Mouse (Mus musculus) E14TG2a.4 (cell line): Measurements from ENCODE around the gene Atp2b2.

Source experiments
- H3K27me3 ChIP-seq: 2 replicates; pipeline ENCODE4 v1.6.1; 2014; ENCODE audit warnings: low read length, control low read depth; ENCODE audit not compliant: insufficient read depth
- H3K36me3 ChIP-seq: 2 replicates; pipeline ENCODE4 v1.6.1; 2014; ENCODE audit warnings: low read length, control low read depth; ENCODE audit not compliant: insufficient read depth
- H3K4me1 ChIP-seq: replicated peaks from 2 replicates; pipeline ENCODE4 v1.6.1; 2014; ENCODE audit warnings: low read depth, low read length, control low read depth
- H3K4me3 ChIP-seq: replicated peaks from 2 replicates; pipeline ENCODE4 v1.5.1; 2014; ENCODE audit warnings: mild to moderate bottlenecking, low read length
- H3K9me3 ChIP-seq: 2 replicates; pipeline ENCODE4 v1.6.1; 2014; ENCODE audit warnings: low read length, control low read depth
- CTCF ChIP-seq: conservative IDR thresholded peaks from 2 replicates; pipeline ENCODE4 v1.5.1; 2014; ENCODE audit warnings: low read length
- NANOG ChIP-seq: IDR thresholded peaks from 2 replicates; pipeline ENCODE4 v1.6.1; 2014; ENCODE audit warnings: borderline replicate concordance, low read length, mixed read lengths
- POU5F1 ChIP-seq: IDR thresholded peaks from 2 replicates; pipeline ENCODE4 v1.6.1; 2014; ENCODE audit warnings: low read length, borderline replicate concordance

Gene Atp2b2

GRCm38 (mm10) chr6:113857310-113857873, 185.0 kb downstream of the Atp2b2 start:
- TF ChIP-seq POU5F1: no peak
- no peak for TF ChIP-seq NANOG
- no peak for TF ChIP-seq CTCF
- H3K9me3 ChIP-seq: peaks cover 6% of the 10 kb centered on the region
- no peaks in the 10 kb centered on the region for H3K36me3 ChIP-seq
- peaks cover 33% of the 10 kb centered on the region for H3K4me1 ChIP-seq
- H3K4me3 ChIP-seq: no peak overlapping the region
- no peaks in the 10 kb centered on the region; the same call in 1 of the 2 replicates for H3K27me3 ChIP-seq

- no peak for TF ChIP-seq POU5F1
- TF ChIP-seq NANOG: no peak
- TF ChIP-seq CTCF: no peak
- no peaks in the 10 kb centered on the region; the same call in 1 of the 2 replicates for H3K27me3 ChIP-seq
- no peak overlapping the region for H3K4me3 ChIP-seq
- H3K36me3 ChIP-seq: no peaks in the 10 kb centered on the region
- peaks cover 6% of the 10 kb centered on the region for H3K9me3 ChIP-seq
- H3K4me1 ChIP-seq: peaks cover 27% of the 10 kb centered on the region
Observed at GRCm38 (mm10) chr6:113856790-113857189, 185.6 kb downstream of the Atp2b2 start.

- Histone ChIP-seq H3K9me3 (peaks cover 6% of the 10 kb centered on the region), H3K27me3 (no peaks in the 10 kb centered on the region; the same call in 1 of the 2 replicates), H3K4me1 (peaks cover 21% of the 10 kb centered on the region), H3K36me3 (no peaks in the 10 kb centered on the region), H3K4me3 (no peak overlapping the region)
- TF ChIP-seq POU5F1 (no peak), CTCF (no peak), NANOG (no peak)
Observed at GRCm38 (mm10) chr6:113856095-113856646, 186.2 kb downstream of the Atp2b2 start.

GRCm38 (mm10) chr6:113855581-113855980, 186.8 kb downstream of the Atp2b2 start:
- H3K27me3 ChIP-seq: no peaks in the 10 kb centered on the region; the same call in 1 of the 2 replicates
- peaks cover 6% of the 10 kb centered on the region for H3K9me3 ChIP-seq
- TF ChIP-seq CTCF (no peak), NANOG (no peak), POU5F1 (no peak)
- H3K36me3 ChIP-seq: no peaks in the 10 kb centered on the region
- no peak overlapping the region for H3K4me3 ChIP-seq
- H3K4me1 ChIP-seq: peaks cover 15% of the 10 kb centered on the region

GRCm38 (mm10) chr6:113852318-113852717, 190.1 kb downstream of the Atp2b2 start:
- H3K4me1 ChIP-seq: 0 out of 2 replicates have a peak, but pooled peaks cover 3% of the 10 kb centered on the region
- H3K9me3 ChIP-seq: peaks cover 6% of the 10 kb centered on the region
- TF ChIP-seq POU5F1 (no peak), CTCF (no peak), NANOG (no peak)
- no peaks in the 10 kb centered on the region for H3K36me3 ChIP-seq
- H3K4me3 ChIP-seq: no peak overlapping the region
- no peaks in the 10 kb centered on the region for H3K27me3 ChIP-seq

GRCm38 (mm10) chr6:113849819-113850218, 192.6 kb downstream of the Atp2b2 start:
- no peak overlapping the region for H3K4me3 ChIP-seq
- no peak for TF ChIP-seq POU5F1
- no peak for TF ChIP-seq CTCF
- no peak for TF ChIP-seq NANOG
- no peaks in the 10 kb centered on the region for H3K27me3 ChIP-seq
- no peaks in the 10 kb centered on the region for H3K36me3 ChIP-seq
- H3K4me1 ChIP-seq: 0 out of 2 replicates have a peak, but pooled peaks cover 3% of the 10 kb centered on the region
- peaks cover 6% of the 10 kb centered on the region for H3K9me3 ChIP-seq

- H3K4me1 ChIP-seq: 0 out of 2 replicates have a peak, but pooled peaks cover 3% of the 10 kb centered on the region
- no peaks in the 10 kb centered on the region for H3K27me3 ChIP-seq
- TF ChIP-seq NANOG: no peak
- peaks cover 6% of the 10 kb centered on the region for H3K9me3 ChIP-seq
- no peak overlapping the region for H3K4me3 ChIP-seq
- no peaks in the 10 kb centered on the region for H3K36me3 ChIP-seq
Observed at GRCm38 (mm10) chr6:113848655-113849054, 193.8 kb downstream of the Atp2b2 start.

- Histone ChIP-seq H3K36me3 (no peaks in the 10 kb centered on the region), H3K9me3 (no peaks in the 10 kb centered on the region), H3K4me1 (no peaks in the 10 kb centered on the region), H3K27me3 (no peaks in the 10 kb centered on the region), H3K4me3 (no peak overlapping the region)
- no peak for TF ChIP-seq NANOG
- TF ChIP-seq CTCF: no peak
- TF ChIP-seq POU5F1: no peak
Observed at GRCm38 (mm10) chr6:113847092-113847491, 195.3 kb downstream of the Atp2b2 start.

- Histone ChIP-seq H3K9me3 (no peaks in the 10 kb centered on the region), H3K36me3 (no peaks in the 10 kb centered on the region), H3K27me3 (no peaks in the 10 kb centered on the region), H3K4me1 (no peaks in the 10 kb centered on the region), H3K4me3 (no peak overlapping the region)
- TF ChIP-seq POU5F1: no peak
- no peak for TF ChIP-seq NANOG
- TF ChIP-seq CTCF: no peak
Observed at GRCm38 (mm10) chr6:113843248-113843647, 199.2 kb downstream of the Atp2b2 start.
